Mouse (Mus musculus) forebrain, embryonic 14.5 days (tissue): ENCODE measurements around the gene Olfr523. TPM values are rescaled to one million over a fixed set of nuclear protein-coding genes. Genes with fewer than 3 reads are reported as not detected.
A peak's percentile ranks its signal among the peaks of the same experiment; 100 is the strongest.

Experiments
- ATAC-seq: fragments of 200-750 bp; cut with Nextera tagmentation; 2 replicates; pipeline ENCODE4 v1.8.0; 2017; ENCODE audit warnings: mild to moderate bottlenecking, moderate library complexity
- DNase-seq: peaks from one replicate; pipeline ENCODE4 v3.0.0-alpha.2; 2015; ENCODE audit warnings: low spot score
- H3K27ac ChIP-seq: fragments of 300-500 bp; sonication (generic); 2 replicates; pipeline ENCODE4 v1.5.1; 2014; ENCODE audit warnings: low read depth, mild to moderate bottlenecking, control low read depth, low read length, moderate library complexity
- H3K27me3 ChIP-seq: fragments of 300-500 bp; sonication (generic); replicated peaks from 2 replicates; pipeline ENCODE4 v1.6.1; 2014; ENCODE audit warnings: low read length, control low read depth, mixed read lengths; ENCODE audit not compliant: control insufficient read depth, insufficient read depth
- H3K36me3 ChIP-seq: fragments of 300-500 bp; sonication (generic); 2 replicates; pipeline ENCODE4 v1.6.1; 2014; ENCODE audit warnings: low read length, control low read depth; ENCODE audit not compliant: control insufficient read depth, insufficient read depth
- H3K4me1 ChIP-seq: fragments of 300-500 bp; sonication (generic); 2 replicates; pipeline ENCODE4 v1.6.1; 2014; ENCODE audit warnings: antibody characterized with exemption, low read length, control low read depth; ENCODE audit not compliant: control insufficient read depth, insufficient read depth
- H3K4me2 ChIP-seq: fragments of 300-500 bp; sonication (generic); 2 replicates; pipeline ENCODE4 v1.6.1; 2014; ENCODE audit warnings: mild to moderate bottlenecking, control low read depth, low read length
- H3K4me3 ChIP-seq: fragments of 300-500 bp; sonication (generic); 2 replicates; pipeline ENCODE4 v1.5.1; 2014; ENCODE audit warnings: low read depth, low read length, control low read depth
- H3K9ac ChIP-seq: fragments of 300-500 bp; sonication (generic); 2 replicates; pipeline ENCODE4 v1.6.1; 2014; ENCODE audit warnings: mild to moderate bottlenecking, low read length, control low read depth, moderate library complexity
- H3K9me3 ChIP-seq: fragments of 300-500 bp; sonication (generic); replicated peaks from 2 replicates; pipeline ENCODE4 v1.6.1; 2016; ENCODE audit warnings: low read length, control low read depth, mixed read lengths; ENCODE audit not compliant: control insufficient read depth
- WGBS: fragments of 180-500 bp; shearing (Covaris S2); extraction: QIAGEN DNeasy Blood & Tissue Kit; methylation state at CpG from one replicate; pipeline ENCODE4 v1.1.7; 2014; 5-methylcytosine and 5-hydroxymethylcytosine counted together
- polyA plus RNA-seq: library from polyadenylated mRNA; unstranded; fragments of >200 nt; fragmentation: Nextera tagmentation; extraction: Ambion mirVana; gene quantifications from 2 replicates; pipeline ENCODE4 v1.2.1, GENCODE M21; 2014

The Olfr523 gene
- polyA plus RNA-seq, 1 experiment from 2014 or later = not detected

DNA sequence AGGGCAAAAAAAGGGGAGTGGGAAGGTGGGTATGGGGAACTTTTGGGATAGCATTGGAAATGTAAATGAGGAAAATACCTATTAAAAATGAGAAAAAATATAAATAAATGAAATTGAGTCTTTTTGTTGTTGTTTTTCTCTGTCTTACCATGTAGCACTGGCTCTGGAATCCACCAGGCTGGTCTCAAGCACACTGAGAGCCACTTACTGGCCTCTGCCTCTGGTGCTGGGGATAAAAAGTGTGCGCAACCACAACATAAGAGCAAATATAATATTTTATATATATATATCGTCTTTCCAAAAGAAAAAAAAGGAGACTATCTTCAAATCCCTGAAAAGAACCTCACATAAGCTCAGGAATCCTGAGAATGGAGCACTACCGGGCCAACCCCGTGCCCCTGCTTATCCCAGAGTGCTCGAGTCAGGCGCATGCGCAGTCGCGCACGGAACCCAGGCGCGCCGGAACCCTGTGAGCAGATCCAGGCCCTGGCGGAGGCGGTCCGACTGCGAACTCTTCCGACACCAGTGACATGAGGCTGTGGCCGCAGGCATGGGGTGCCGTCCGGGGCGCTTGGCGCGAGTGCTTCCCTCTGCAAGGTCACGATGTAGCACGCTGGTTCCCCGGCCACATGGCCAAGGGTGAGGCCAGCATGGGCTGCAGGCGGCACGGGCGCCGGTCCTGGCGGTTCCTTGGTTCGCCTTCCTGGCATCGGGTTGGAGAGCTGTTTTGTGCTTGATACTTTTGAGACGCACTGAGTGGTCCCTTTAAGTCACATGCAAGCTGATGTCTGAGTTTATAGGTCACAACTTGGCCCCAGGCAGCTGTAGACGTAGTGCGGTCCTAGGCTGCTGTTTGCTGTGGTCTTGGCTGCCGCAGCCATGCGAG, 35.6 kb upstream of the Olfr523 start, which contains the start of gene Mtg1:
Gene Mtg1 (plus strand): TSS at position 430 of the 886 bp plus-strand sequence.
- DNase-seq (peak; percentile 95), ATAC-seq (peak; percentile 98)
- H3K4me2 ChIP-seq = peak within 1 kb of the TSS; percentile 73
- WGBS = 1% methylated on average over 39 of the region's 39 CpGs
- H3K9me3 ChIP-seq = no peaks in the 10 kb centered on the region
- peak within 1 kb of the TSS; percentile 64 for H3K4me3 ChIP-seq
- H3K36me3 ChIP-seq = no peaks in the 10 kb centered on the region
- peak within 1 kb of the TSS; percentile 78 for H3K9ac ChIP-seq
- H3K27ac ChIP-seq = peak within 1 kb of the TSS; percentile 56; the same call in 1 of the 2 replicates
- no peaks in the 10 kb centered on the region for H3K27me3 ChIP-seq
- H3K4me1 ChIP-seq = peaks cover 3% of the 10 kb centered on the region; the same call in 1 of the 2 replicates

DNA sequence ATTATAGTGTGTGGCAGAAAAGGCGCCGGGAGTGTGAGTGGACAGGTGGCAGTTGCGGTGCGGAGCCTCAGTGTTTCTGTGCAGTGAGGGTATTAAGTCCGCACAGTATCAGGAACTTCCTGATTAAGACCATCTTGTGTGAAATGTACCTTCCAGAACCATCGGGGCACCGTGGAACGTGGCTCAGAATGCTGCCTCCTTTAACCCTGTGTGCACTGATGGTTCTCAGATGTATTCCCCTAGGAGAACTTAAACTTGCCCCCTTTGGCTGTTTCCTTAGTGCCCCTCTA, 35.1 kb upstream of the Olfr523 start:
- H3K36me3 ChIP-seq = no peaks in the 10 kb centered on the region
- peak overlapping the region; percentile 64 for H3K4me3 ChIP-seq
- H3K9ac ChIP-seq = peak overlapping the region; percentile 78
- DNase-seq (no peak), ATAC-seq (no peak)
- H3K27ac ChIP-seq = peak overlapping the region; percentile 56; the same call in 1 of the 2 replicates
- H3K4me2 ChIP-seq = peak overlapping the region; percentile 73
- no peaks in the 10 kb centered on the region for H3K27me3 ChIP-seq
- WGBS = under 1% methylated on average over 8 of the region's 8 CpGs
- H3K9me3 ChIP-seq = no peaks in the 10 kb centered on the region
- H3K4me1 ChIP-seq = peaks cover 3% of the 10 kb centered on the region; the same call in 1 of the 2 replicates

DNA sequence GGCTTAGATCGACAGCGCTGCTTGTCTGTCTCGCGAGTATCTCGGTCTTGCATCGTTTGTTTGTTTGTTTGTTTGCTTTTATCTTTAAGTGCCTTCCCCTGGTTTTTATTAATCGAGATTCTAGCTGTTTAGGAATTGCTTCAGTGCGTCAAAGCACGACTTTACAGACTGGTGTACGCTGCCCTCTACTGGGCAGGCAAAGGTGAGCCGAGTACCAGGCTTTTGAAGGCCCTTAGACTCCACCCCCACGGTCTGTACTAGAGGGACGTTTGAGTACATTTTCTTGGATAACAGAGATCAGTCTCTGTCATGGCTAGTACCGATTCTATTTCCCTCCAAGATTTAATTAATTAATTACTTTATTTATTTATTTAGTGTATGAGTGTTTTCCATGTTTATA, 31.7 kb upstream of the Olfr523 start:
- Histone ChIP-seq H3K9ac (no peak overlapping the region), H3K9me3 (no peaks in the 10 kb centered on the region), H3K27ac (no peak overlapping the region), H3K4me3 (no peak overlapping the region), H3K4me1 (peaks cover 3% of the 10 kb centered on the region; the same call in 1 of the 2 replicates), H3K4me2 (no peak overlapping the region), H3K36me3 (no peaks in the 10 kb centered on the region), H3K27me3 (no peaks in the 10 kb centered on the region)
- no peak for ATAC-seq
- peak; percentile 77 for DNase-seq
- 10% methylated on average over 14 of the region's 14 CpGs for WGBS

DNA sequence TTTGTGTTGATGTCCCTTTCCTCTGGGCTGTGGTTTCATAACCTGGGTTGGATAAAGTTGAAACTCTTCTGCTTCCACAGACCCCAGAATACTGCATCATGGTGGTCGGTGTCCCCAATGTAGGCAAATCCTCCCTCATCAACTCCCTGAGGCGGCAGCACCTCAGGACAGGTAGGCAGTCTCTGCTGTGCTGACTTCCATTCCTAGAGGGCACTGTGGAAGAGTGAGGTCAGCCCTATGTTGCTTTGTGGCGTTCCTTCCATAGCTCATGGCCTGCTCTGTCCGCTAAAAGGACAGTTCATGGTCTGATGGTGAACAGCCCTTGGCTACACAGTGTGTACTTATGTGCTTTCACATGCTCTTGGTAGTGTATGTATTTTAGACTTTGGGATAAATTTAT, 28.5 kb upstream of the Olfr523 start:
- H3K36me3 ChIP-seq = peaks cover 7% of the 10 kb centered on the region; the same call in 1 of the 2 replicates
- no peak overlapping the region for H3K9ac ChIP-seq
- H3K4me3 ChIP-seq = no peak overlapping the region
- DNase-seq (no peak), ATAC-seq (no peak)
- no peaks in the 10 kb centered on the region for H3K4me1 ChIP-seq
- 87% methylated on average over 4 of the region's 4 CpGs for WGBS
- no peak overlapping the region for H3K4me2 ChIP-seq
- H3K9me3 ChIP-seq = no peaks in the 10 kb centered on the region
- H3K27ac ChIP-seq = no peak overlapping the region
- no peaks in the 10 kb centered on the region for H3K27me3 ChIP-seq

DNA sequence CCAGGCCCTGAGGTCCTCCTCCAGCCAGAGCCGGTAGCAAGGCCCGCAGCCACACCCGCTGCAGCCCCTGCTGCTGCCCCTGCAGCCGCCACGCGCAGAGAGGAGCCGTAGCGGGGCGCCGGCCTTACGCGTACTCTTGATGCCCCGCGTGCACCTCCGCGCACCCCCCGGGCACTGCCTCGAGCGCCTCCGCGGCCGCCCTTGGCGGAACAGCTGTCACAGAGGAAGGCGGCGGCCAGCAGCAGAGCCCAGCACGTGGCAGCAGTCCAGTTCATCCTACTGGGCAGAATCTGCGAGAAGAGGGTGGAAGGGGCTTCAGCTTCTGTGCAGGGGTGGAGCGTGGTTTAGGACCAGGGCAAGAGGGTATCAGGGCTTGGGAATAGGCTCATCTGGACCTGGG, 19.6 kb upstream of the Olfr523 start:
- Histone ChIP-seq H3K4me1 (peaks cover 6% of the 10 kb centered on the region; the same call in 1 of the 2 replicates), H3K27ac (no peak overlapping the region), H3K9ac (peak overlapping the region; percentile 67), H3K27me3 (no peaks in the 10 kb centered on the region), H3K9me3 (no peaks in the 10 kb centered on the region), H3K36me3 (no peaks in the 10 kb centered on the region), H3K4me3 (peak overlapping the region; percentile 36), H3K4me2 (peak overlapping the region; percentile 55)
- peak; percentile 47; the same call in 1 of the 2 replicates for ATAC-seq
- peak; percentile 35 for DNase-seq
- 11% methylated on average over 28 of the region's 28 CpGs for WGBS

DNA sequence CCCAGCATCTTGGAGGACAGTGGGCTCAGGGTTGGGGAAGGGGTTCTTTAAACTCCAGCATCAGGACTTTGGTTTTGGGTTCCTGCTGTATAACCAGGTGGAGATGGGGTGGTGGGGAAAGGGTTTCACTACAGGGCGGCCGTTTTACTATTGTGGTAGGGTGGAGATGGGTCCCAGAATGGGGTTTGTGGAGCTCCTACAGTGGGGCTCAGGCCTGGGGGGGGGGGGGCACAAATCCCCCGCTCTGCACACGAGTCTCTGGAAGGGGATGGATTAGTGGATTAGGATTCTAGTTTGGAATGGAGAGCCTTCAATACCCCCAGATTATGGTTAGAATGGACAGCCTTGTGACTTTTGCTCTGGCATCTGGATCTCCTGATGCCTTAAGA, 19.2 kb upstream of the Olfr523 start:
- 20% methylated on average over 4 of the region's 4 CpGs for WGBS
- peak; percentile 5 for DNase-seq

DNA sequence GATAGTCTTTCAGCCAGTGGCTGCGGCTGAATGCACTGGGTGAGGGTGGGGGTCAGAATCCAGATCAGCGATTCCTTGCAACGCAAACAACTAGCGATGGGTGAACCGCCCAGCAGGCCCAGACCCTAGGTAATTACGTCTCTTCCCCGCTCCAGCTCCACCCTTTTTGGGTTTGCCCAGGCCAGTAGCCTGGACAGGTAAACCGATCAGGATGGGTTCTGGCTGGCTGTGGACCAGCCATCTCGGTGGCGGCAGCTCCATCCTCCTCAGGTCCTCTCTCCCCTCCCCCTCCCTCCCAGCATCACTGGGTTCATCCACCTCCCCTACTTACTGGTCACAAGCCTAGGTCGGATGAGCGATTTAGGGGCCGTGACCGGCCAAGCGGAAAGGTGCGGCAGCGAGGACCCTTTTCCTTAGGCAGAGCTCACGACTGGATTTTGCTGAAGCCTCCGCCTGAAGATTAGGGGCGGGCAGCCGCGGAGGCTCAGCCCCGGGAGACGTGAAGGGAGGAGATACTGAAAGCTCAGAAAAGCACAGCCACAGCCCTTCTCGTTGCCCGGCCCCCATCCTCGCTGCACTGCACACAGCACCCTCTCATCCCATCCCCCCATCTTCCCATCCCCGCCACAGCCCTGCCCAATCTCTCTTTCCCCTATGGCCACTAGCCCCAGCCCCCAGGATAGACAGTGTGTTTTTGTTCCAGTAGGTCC, 18.6 kb upstream of the Olfr523 start, which contains the start of gene Sprn:
Gene Sprn (minus strand): TSS at position 660 of the 710 bp plus-strand sequence.
- Histone ChIP-seq H3K4me2 (peak within 1 kb of the TSS; percentile 55), H3K9ac (peak within 1 kb of the TSS; percentile 67), H3K27me3 (no peaks in the 10 kb centered on the region), H3K36me3 (no peaks in the 10 kb centered on the region), H3K27ac (peak within 1 kb of the TSS; percentile 60; the same call in 1 of the 2 replicates), H3K4me3 (peak within 1 kb of the TSS; percentile 36), H3K4me1 (peaks cover 6% of the 10 kb centered on the region; the same call in 1 of the 2 replicates), H3K9me3 (no peaks in the 10 kb centered on the region)
- peak; percentile 55 for DNase-seq
- WGBS = under 1% methylated on average over 28 of the region's 28 CpGs
- ATAC-seq = peak; percentile 63

More for the DNA sequence above, 19.2 kb upstream of the Olfr523 start:
- Histone ChIP-seq H3K4me2 (peak overlapping the region; percentile 55), H3K9ac (peak overlapping the region; percentile 67), H3K27ac (no peak overlapping the region), H3K4me1 (peaks cover 6% of the 10 kb centered on the region; the same call in 1 of the 2 replicates), H3K27me3 (no peaks in the 10 kb centered on the region), H3K9me3 (no peaks in the 10 kb centered on the region), H3K36me3 (no peaks in the 10 kb centered on the region), H3K4me3 (peak overlapping the region; percentile 36)
- peak; percentile 13 for ATAC-seq

DNA sequence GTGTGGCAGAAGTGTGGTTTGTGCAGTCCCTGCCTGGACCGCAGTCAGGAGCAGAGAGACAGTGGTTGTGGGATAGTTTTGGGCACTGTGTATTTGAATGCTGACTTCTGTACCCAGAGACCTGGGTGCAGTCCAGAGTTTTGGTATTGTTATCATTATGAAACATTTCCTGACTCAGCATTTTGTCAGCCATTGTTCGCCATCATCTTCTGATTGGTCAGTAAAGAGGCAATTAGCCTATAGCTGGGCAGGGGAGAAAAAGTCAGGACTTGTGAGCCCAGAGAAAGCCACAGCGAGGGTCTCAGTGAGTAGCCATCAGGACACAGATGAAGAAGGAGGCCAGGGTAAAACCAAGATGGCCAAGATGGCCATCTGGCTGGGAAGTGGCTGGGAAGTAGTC, 12.7 kb upstream of the Olfr523 start:
- Histone ChIP-seq H3K36me3 (no peaks in the 10 kb centered on the region), H3K4me1 (no peaks in the 10 kb centered on the region), H3K9me3 (no peaks in the 10 kb centered on the region), H3K9ac (no peak overlapping the region), H3K27me3 (no peaks in the 10 kb centered on the region), H3K4me3 (no peak overlapping the region), H3K27ac (no peak overlapping the region), H3K4me2 (no peak overlapping the region)
- WGBS = 80% methylated on average over 3 of the region's 3 CpGs
- DNase-seq (no peak), ATAC-seq (no peak)
